Mouse (Mus musculus): ENCODE measurements around the gene Nkx6-2. TPM values are rescaled to one million over a fixed set of nuclear protein-coding genes. Genes with fewer than 3 reads are reported as not detected.

Nkx6-2 gene
- polyA plus RNA-seq, 2 experiments, result not detected

GRCm38 (mm10) chr7:139585183-139585821 is 2.7 kb upstream of the Nkx6-2 start:
- TF ChIP-seq CTCF (IDR thresholded peaks at IDR 0.05; ENCODE audit: low read depth) (no peak), EP300 (IDR thresholded peaks at IDR 0.05; ENCODE audit: low read depth) (no peak)
- WGBS (ENCODE audit: insufficient replicate concordance), result 3% methylated on average over 29 of the region's 29 CpGs
- no peaks in the 10 kb centered on the region for H3K36me3 ChIP-seq (replicated peaks; ENCODE audit: control insufficient read depth, insufficient read depth, low read depth)
- H3K4me1 ChIP-seq (replicated peaks; ENCODE audit: control insufficient read depth in 2 of 2, insufficient read depth in 2 of 2, low read length in 1 of 2), result no peaks in the 10 kb centered on the region
- ATAC-seq (ENCODE audit: insufficient read depth) (no peak), DNase-seq (ENCODE audit: low read depth in 3 of 3, low spot score in 3 of 3) (no peak)
- H3K4me3 ChIP-seq (ENCODE audit: insufficient read depth in 1 of 2, low read depth in 2 of 2, low read length in 2 of 2), result no peak overlapping the region
- peaks cover 71% of the 10 kb centered on the region for H3K27me3 ChIP-seq (ENCODE audit: control insufficient read depth, insufficient read depth, low read length)
- no peak overlapping the region for H3K4me2 ChIP-seq (ENCODE audit: low read depth)
- no peak overlapping the region for H3K27ac ChIP-seq
- H3K9ac ChIP-seq (replicated peaks), result no peak overlapping the region
- H3K9me3 ChIP-seq (ENCODE audit: control insufficient read depth, low read length), result no peaks in the 10 kb centered on the region

- Histone ChIP-seq H3K36me3 (replicated peaks; ENCODE audit: control insufficient read depth, insufficient read depth, low read depth) (no peaks in the 10 kb centered on the region), H3K9me3 (ENCODE audit: control insufficient read depth, low read length) (no peaks in the 10 kb centered on the region), H3K4me1 (replicated peaks; ENCODE audit: control insufficient read depth in 2 of 2, insufficient read depth in 2 of 2, low read length in 1 of 2) (no peaks in the 10 kb centered on the region), H3K27me3 (ENCODE audit: control insufficient read depth, insufficient read depth, low read length) (peaks cover 79% of the 10 kb centered on the region), H3K4me3 (ENCODE audit: insufficient read depth in 1 of 2, low read depth in 2 of 2, low read length in 2 of 2) (no peak overlapping the region), H3K27ac (no peak overlapping the region), H3K9ac (replicated peaks) (no peak overlapping the region), H3K4me2 (ENCODE audit: low read depth) (no peak overlapping the region)
- no peak for ATAC-seq (ENCODE audit: insufficient read depth)
- TF ChIP-seq EP300 (IDR thresholded peaks at IDR 0.05; ENCODE audit: low read depth), result no peak
- TF ChIP-seq CTCF (IDR thresholded peaks at IDR 0.05; ENCODE audit: low read depth), result no peak
- DNase-seq (ENCODE audit: low read depth in 3 of 3, low spot score in 3 of 3), result no peak
- 2% methylated on average over 53 of the region's 53 CpGs for WGBS (ENCODE audit: insufficient replicate concordance)
These were observed 1.9 kb upstream of the Nkx6-2 start for GRCm38 (mm10) chr7:139584221-139585175.

- Histone ChIP-seq H3K36me3 (replicated peaks; ENCODE audit: control insufficient read depth, insufficient read depth, low read depth) (no peaks in the 10 kb centered on the region), H3K4me3 (ENCODE audit: insufficient read depth in 1 of 2, low read depth in 2 of 2, low read length in 2 of 2) (no peak overlapping the region), H3K9ac (replicated peaks) (no peak overlapping the region), H3K27me3 (ENCODE audit: control insufficient read depth, insufficient read depth, low read length) (peaks cover 84% of the 10 kb centered on the region), H3K4me1 (replicated peaks; ENCODE audit: control insufficient read depth in 2 of 2, insufficient read depth in 2 of 2, low read length in 1 of 2) (no peaks in the 10 kb centered on the region), H3K27ac (no peak overlapping the region), H3K4me2 (ENCODE audit: low read depth) (no peak overlapping the region), H3K9me3 (ENCODE audit: control insufficient read depth, low read length) (no peaks in the 10 kb centered on the region)
- TF ChIP-seq CTCF (IDR thresholded peaks at IDR 0.05; ENCODE audit: low read depth) (no peak), EP300 (IDR thresholded peaks at IDR 0.05; ENCODE audit: low read depth) (no peak)
- DNase-seq (ENCODE audit: low read depth in 3 of 3, low spot score in 3 of 3), result no peak
- no peak for ATAC-seq (ENCODE audit: insufficient read depth)
- 14% methylated on average over 17 of the region's 17 CpGs for WGBS (ENCODE audit: insufficient replicate concordance)
These were observed 619 bp upstream of the Nkx6-2 start for GRCm38 (mm10) chr7:139583094-139583737.

DNA sequence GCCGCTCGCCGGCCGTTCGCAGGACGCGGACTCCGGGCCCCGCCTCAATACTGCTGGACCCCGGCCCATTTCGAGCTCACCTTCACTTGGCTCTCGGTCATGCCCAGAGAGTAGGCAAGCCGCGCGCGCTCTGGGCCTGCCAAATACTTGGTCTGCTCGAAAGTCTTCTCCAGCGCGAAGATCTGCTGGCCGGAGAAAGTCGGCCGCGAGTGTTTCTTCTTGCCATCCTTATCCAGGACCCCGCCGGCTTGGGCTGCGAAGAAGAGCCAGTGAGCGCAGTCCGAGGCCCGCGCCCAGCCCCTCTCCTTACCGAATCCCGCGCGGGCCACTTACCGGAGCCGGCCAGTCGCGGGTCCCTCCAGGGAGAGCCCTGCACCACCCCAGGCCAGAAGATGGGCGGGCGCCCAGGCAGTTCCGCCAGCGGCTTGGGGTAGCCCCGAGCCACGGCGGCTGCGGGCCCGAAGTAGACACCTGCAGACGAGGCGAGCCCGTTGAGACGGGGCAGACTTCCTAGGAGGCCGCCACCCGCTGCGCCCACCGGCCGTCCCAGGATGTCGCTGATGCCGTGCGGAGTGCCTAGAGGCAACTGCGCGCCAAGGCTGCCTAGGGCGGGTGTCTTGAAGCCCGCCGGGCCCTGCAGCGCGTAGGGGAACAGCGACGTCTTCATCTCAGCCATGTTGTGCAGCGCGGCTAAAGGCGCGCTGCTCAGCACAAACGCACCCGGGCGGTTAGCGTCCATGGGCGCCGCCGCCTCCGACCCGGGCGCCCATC is 611 bp downstream of the Nkx6-2 start:
- Histone ChIP-seq H3K27me3 (ENCODE audit: control insufficient read depth, insufficient read depth, low read length) (peaks cover 79% of the 10 kb centered on the region), H3K9ac (replicated peaks) (no peak overlapping the region), H3K4me3 (ENCODE audit: insufficient read depth in 1 of 2, low read depth in 2 of 2, low read length in 2 of 2) (no peak overlapping the region), H3K4me2 (ENCODE audit: low read depth) (no peak overlapping the region), H3K36me3 (replicated peaks; ENCODE audit: control insufficient read depth, insufficient read depth, low read depth) (no peaks in the 10 kb centered on the region), H3K9me3 (ENCODE audit: control insufficient read depth, low read length) (no peaks in the 10 kb centered on the region), H3K4me1 (replicated peaks; ENCODE audit: control insufficient read depth in 2 of 2, insufficient read depth in 2 of 2, low read length in 1 of 2) (no peaks in the 10 kb centered on the region), H3K27ac (no peak overlapping the region)
- 2% methylated on average over 82 of the region's 82 CpGs for WGBS (ENCODE audit: insufficient replicate concordance)
- no peak for ATAC-seq (ENCODE audit: insufficient read depth)
- TF ChIP-seq CTCF (IDR thresholded peaks at IDR 0.05; ENCODE audit: low read depth), result no peak
- TF ChIP-seq EP300 (IDR thresholded peaks at IDR 0.05; ENCODE audit: low read depth), result no peak
- DNase-seq (ENCODE audit: low read depth in 3 of 3, low spot score in 3 of 3), result no peak

Measured in liver, embryonic 14.5 days (tissue).